Mouse (Mus musculus): ENCODE results near the gene Uprt. TPM values are rescaled to one million over a fixed set of nuclear protein-coding genes. Genes with fewer than 3 reads are reported as not detected.

Uprt gene
- 1 to 10 TPM; 7.4 to 9.3 TPM for total RNA-seq (2021)

- intact Hi-C loops (cut with DNase I), result loop anchor here (5.0 kb wide), 1 partner anchor 71 kb away; the partner anchor contains the start of gene Abcb7
Measured at GRCm38 (mm10) chrX:104482572-104483443, at the start of gene Uprt. Gene Uprt (plus strand): TSS chrX:104482818.

GRCm38 (mm10) chrX:104433456-104433855 lies 49.2 kb upstream of the Uprt start:
- intact Hi-C loops (cut with DNase I), result no loop called here
- DNase-seq, result no peak

More at GRCm38 (mm10) chrX:104482572-104483443, at the start of gene Uprt:
- DNase-seq, result peak; percentile 68 to 75

GRCm38 (mm10) chrX:104452433-104452832 lies 30.2 kb upstream of the Uprt start:
- intact Hi-C loops (cut with DNase I), result no loop called here
- no peak for DNase-seq

- intact Hi-C loops (cut with DNase I), result no loop called here
- DNase-seq, result no peak
Measured at GRCm38 (mm10) chrX:104461755-104462154, 20.9 kb upstream of the Uprt start.

- intact Hi-C loops (cut with DNase I), result no loop called here
- no peak for DNase-seq
Measured at GRCm38 (mm10) chrX:104464376-104464775, 18.2 kb upstream of the Uprt start.

- DNase-seq, result no peak
- intact Hi-C loops (cut with DNase I), result no loop called here
Measured at GRCm38 (mm10) chrX:104478041-104478440, 4.6 kb upstream of the Uprt start.

GRCm38 (mm10) chrX:104483444-104483808 lies 808 bp downstream of the Uprt start:
- intact Hi-C loops (cut with DNase I), result loop anchor here (5.0 kb wide), 1 partner anchor 71 kb away; the partner anchor contains the start of gene Abcb7
- DNase-seq, result no peak

- no peak for DNase-seq
- intact Hi-C loops (cut with DNase I), result no loop called here
Measured at GRCm38 (mm10) chrX:104485596-104485995, 3.0 kb downstream of the Uprt start.

- no peak for DNase-seq
- intact Hi-C loops (cut with DNase I), result no loop called here
Measured at GRCm38 (mm10) chrX:104488036-104488435, 5.4 kb downstream of the Uprt start.

GRCm38 (mm10) chrX:104488870-104489467 lies 6.4 kb downstream of the Uprt start:
- intact Hi-C loops (cut with DNase I), result no loop called here
- DNase-seq, result no peak

GRCm38 (mm10) chrX:104489626-104490355 lies 7.2 kb downstream of the Uprt start:
- intact Hi-C loops (cut with DNase I), result no loop called here
- DNase-seq, result no peak

- intact Hi-C loops (cut with DNase I), result no loop called here
Measured at GRCm38 (mm10) chrX:104501765-104502164, 19.1 kb downstream of the Uprt start.

GRCm38 (mm10) chrX:104542635-104543034 lies 60.0 kb downstream of the Uprt start:
- no peak for DNase-seq
- intact Hi-C loops (cut with DNase I), result no loop called here

More at GRCm38 (mm10) chrX:104501765-104502164, 19.1 kb downstream of the Uprt start:
- DNase-seq, result no peak

GRCm38 (mm10) chrX:104543919-104544595 lies 61.4 kb downstream of the Uprt start:
- intact Hi-C loops (cut with DNase I), result no loop called here
- DNase-seq, result no peak

- intact Hi-C loops (cut with DNase I), result no loop called here
- no peak for DNase-seq
Measured at GRCm38 (mm10) chrX:104545283-104545682, 62.7 kb downstream of the Uprt start.

Other genes starting within 250 kb of the Uprt start
- gene Abcb7, start 69.0 kb upstream of the Uprt start, total RNA-seq (2021), result 10 to 100 TPM; 33.2 to 39.7 TPM
- gene Zdhhc15, start 188.2 kb downstream of the Uprt start, total RNA-seq (2021), result under 1 TPM; 0.54 to 0.67 TPM

Data from heart, postnatal 36 days (tissue).